Mouse (Mus musculus): ENCODE results near the gene Wap. TPM values are rescaled to one million over a fixed set of nuclear protein-coding genes. Genes with fewer than 3 reads are reported as not detected.
A peak's percentile ranks its signal among the peaks of the same experiment; 100 is the strongest.
"Not testable (repeated sequence)": the region's sequence is repeated elsewhere in the genome, so short reads cannot be mapped to it uniquely, and the experiment has no call there.

Gene Wap
- polyA plus RNA-seq, 1 experiment from 2014 or later: not detected

GRCm38 (mm10) chr11:6670044-6670443 is 31.6 kb upstream of the Wap start:
- 0 out of 2 replicates have a peak, but pooled peaks cover 2% of the 10 kb centered on the region for H3K9me3 ChIP-seq (ENCODE audit: control insufficient read depth, low read length)
- H3K36me3 ChIP-seq (ENCODE audit: control insufficient read depth, insufficient read depth, low read length): no peaks in the 10 kb centered on the region
- H3K27me3 ChIP-seq (replicated peaks; ENCODE audit: control insufficient read depth, insufficient read depth, low read length): no peaks in the 10 kb centered on the region
- 55% methylated on average over 2 of the region's 2 CpGs for WGBS
- H3K9ac ChIP-seq (ENCODE audit: low read depth, low read length): no peak overlapping the region
- H3K4me1 ChIP-seq (ENCODE audit: control insufficient read depth, insufficient read depth, low read depth, low read length): no peaks in the 10 kb centered on the region
- no peak overlapping the region for H3K4me2 ChIP-seq (ENCODE audit: low read length)
- no peak overlapping the region for H3K4me3 ChIP-seq (ENCODE audit: low read length)
- H3K27ac ChIP-seq (ENCODE audit: low read depth, low read length): no peak overlapping the region
- no peak for ATAC-seq

- 12% methylated on average over 9 of the region's 9 CpGs for WGBS
- Histone ChIP-seq H3K9ac (ENCODE audit: low read depth, low read length) (no peak overlapping the region), H3K27ac (ENCODE audit: low read depth, low read length) (no peak overlapping the region), H3K4me2 (ENCODE audit: low read length) (no peak overlapping the region), H3K4me3 (ENCODE audit: low read length) (no peak overlapping the region), H3K9me3 (ENCODE audit: control insufficient read depth, low read length) (0 out of 2 replicates have a peak, but pooled peaks cover 2% of the 10 kb centered on the region), H3K4me1 (ENCODE audit: control insufficient read depth, insufficient read depth, low read depth, low read length) (no peaks in the 10 kb centered on the region), H3K36me3 (ENCODE audit: control insufficient read depth, insufficient read depth, low read length) (no peaks in the 10 kb centered on the region), H3K27me3 (replicated peaks; ENCODE audit: control insufficient read depth, insufficient read depth, low read length) (no peaks in the 10 kb centered on the region)
- no peak for ATAC-seq
Observed at GRCm38 (mm10) chr11:6669041-6669440, 30.6 kb upstream of the Wap start.

- Histone ChIP-seq H3K9me3 (ENCODE audit: control insufficient read depth, low read length) (0 out of 2 replicates have a peak, but pooled peaks cover 2% of the 10 kb centered on the region), H3K4me3 (ENCODE audit: low read length) (no peak overlapping the region), H3K27me3 (replicated peaks; ENCODE audit: control insufficient read depth, insufficient read depth, low read length) (no peaks in the 10 kb centered on the region), H3K27ac (ENCODE audit: low read depth, low read length) (no peak overlapping the region), H3K9ac (ENCODE audit: low read depth, low read length) (no peak overlapping the region), H3K36me3 (ENCODE audit: control insufficient read depth, insufficient read depth, low read length) (no peaks in the 10 kb centered on the region), H3K4me2 (ENCODE audit: low read length) (no peak overlapping the region), H3K4me1 (ENCODE audit: control insufficient read depth, insufficient read depth, low read depth, low read length) (no peaks in the 10 kb centered on the region)
- no peak for ATAC-seq
- WGBS: 88% methylated on average over 2 of the region's 2 CpGs
Observed at GRCm38 (mm10) chr11:6666634-6667033, 28.2 kb upstream of the Wap start.

- Histone ChIP-seq H3K4me1 (ENCODE audit: control insufficient read depth, insufficient read depth, low read depth, low read length) (peaks cover 4% of the 10 kb centered on the region), H3K4me3 (ENCODE audit: low read length) (no peak overlapping the region), H3K36me3 (ENCODE audit: control insufficient read depth, insufficient read depth, low read length) (no peaks in the 10 kb centered on the region), H3K9me3 (ENCODE audit: control insufficient read depth, low read length) (no peaks in the 10 kb centered on the region), H3K9ac (ENCODE audit: low read depth, low read length) (no peak overlapping the region), H3K4me2 (ENCODE audit: low read length) (no peak overlapping the region), H3K27me3 (replicated peaks; ENCODE audit: control insufficient read depth, insufficient read depth, low read length) (no peaks in the 10 kb centered on the region), H3K27ac (ENCODE audit: low read depth, low read length) (no peak overlapping the region)
- WGBS: 50% methylated on average over 14 of the region's 14 CpGs
- ATAC-seq: no peak
Observed at GRCm38 (mm10) chr11:6661206-6661605, 22.8 kb upstream of the Wap start.

- H3K36me3 ChIP-seq (ENCODE audit: control insufficient read depth, insufficient read depth, low read length): no peaks in the 10 kb centered on the region
- H3K27ac ChIP-seq (ENCODE audit: low read depth, low read length): 0 out of 2 replicates have a peak within 1 kb of the TSS, but pooled peaks have one; percentile 29
- peaks cover 3% of the 10 kb centered on the region for H3K27me3 ChIP-seq (replicated peaks; ENCODE audit: control insufficient read depth, insufficient read depth, low read length)
- 1% methylated on average over 18 of the region's 18 CpGs for WGBS
- H3K4me1 ChIP-seq (ENCODE audit: control insufficient read depth, insufficient read depth, low read depth, low read length): peaks cover 4% of the 10 kb centered on the region
- peak; percentile 82 for ATAC-seq
- no peaks in the 10 kb centered on the region for H3K9me3 ChIP-seq (ENCODE audit: control insufficient read depth, low read length)
- peak within 1 kb of the TSS; percentile 70 for H3K9ac ChIP-seq (ENCODE audit: low read depth, low read length)
- H3K4me3 ChIP-seq (ENCODE audit: low read length): peak within 1 kb of the TSS; percentile 51
- H3K4me2 ChIP-seq (ENCODE audit: low read length): peak within 1 kb of the TSS; percentile 90
Observed at GRCm38 (mm10) chr11:6658271-6658670, 19.8 kb upstream of the Wap start, which contains the start of gene Ramp3. Gene Ramp3 (plus strand): TSS chr11:6658521.

GRCm38 (mm10) chr11:6654903-6655302 is 16.5 kb upstream of the Wap start:
- Histone ChIP-seq H3K4me3 (ENCODE audit: low read length) (no peak overlapping the region), H3K9ac (ENCODE audit: low read depth, low read length) (no peak overlapping the region), H3K4me1 (ENCODE audit: control insufficient read depth, insufficient read depth, low read depth, low read length) (peaks cover 4% of the 10 kb centered on the region), H3K9me3 (ENCODE audit: control insufficient read depth, low read length) (no peaks in the 10 kb centered on the region), H3K4me2 (ENCODE audit: low read length) (no peak overlapping the region), H3K27me3 (replicated peaks; ENCODE audit: control insufficient read depth, insufficient read depth, low read length) (peaks cover 3% of the 10 kb centered on the region), H3K27ac (ENCODE audit: low read depth, low read length) (no peak overlapping the region), H3K36me3 (ENCODE audit: control insufficient read depth, insufficient read depth, low read length) (no peaks in the 10 kb centered on the region)
- ATAC-seq: peak; percentile 80
- 2% methylated on average over 2 of the region's 2 CpGs for WGBS

GRCm38 (mm10) chr11:6652978-6653377 is 14.5 kb upstream of the Wap start:
- H3K4me2 ChIP-seq (ENCODE audit: low read length); H3K36me3 ChIP-seq (ENCODE audit: control insufficient read depth, insufficient read depth, low read length); H3K4me1 ChIP-seq (ENCODE audit: control insufficient read depth, insufficient read depth, low read depth, low read length); ATAC-seq; H3K27me3 ChIP-seq (replicated peaks; ENCODE audit: control insufficient read depth, insufficient read depth, low read length); H3K9ac ChIP-seq (ENCODE audit: low read depth, low read length); H3K4me3 ChIP-seq (ENCODE audit: low read length); H3K9me3 ChIP-seq (ENCODE audit: control insufficient read depth, low read length); H3K27ac ChIP-seq (ENCODE audit: low read depth, low read length): not testable (repeated sequence)
- WGBS: 77% methylated on average over 3 of the region's 3 CpGs

GRCm38 (mm10) chr11:6650519-6650918 is 12.1 kb upstream of the Wap start:
- no peak overlapping the region for H3K9ac ChIP-seq (ENCODE audit: low read depth, low read length)
- WGBS: 67% methylated on average over 7 of the region's 7 CpGs
- H3K27ac ChIP-seq (ENCODE audit: low read depth, low read length): no peak overlapping the region
- H3K36me3 ChIP-seq (ENCODE audit: control insufficient read depth, insufficient read depth, low read length): no peaks in the 10 kb centered on the region
- no peak overlapping the region for H3K4me2 ChIP-seq (ENCODE audit: low read length)
- no peaks in the 10 kb centered on the region for H3K4me1 ChIP-seq (ENCODE audit: control insufficient read depth, insufficient read depth, low read depth, low read length)
- ATAC-seq: no peak
- no peaks in the 10 kb centered on the region for H3K9me3 ChIP-seq (ENCODE audit: control insufficient read depth, low read length)
- peaks cover 3% of the 10 kb centered on the region for H3K27me3 ChIP-seq (replicated peaks; ENCODE audit: control insufficient read depth, insufficient read depth, low read length)
- no peak overlapping the region for H3K4me3 ChIP-seq (ENCODE audit: low read length)

- Histone ChIP-seq H3K27me3 (replicated peaks; ENCODE audit: control insufficient read depth, insufficient read depth, low read length) (no peaks in the 10 kb centered on the region), H3K27ac (ENCODE audit: low read depth, low read length) (no peak overlapping the region), H3K4me1 (ENCODE audit: control insufficient read depth, insufficient read depth, low read depth, low read length) (no peaks in the 10 kb centered on the region), H3K9ac (ENCODE audit: low read depth, low read length) (no peak overlapping the region), H3K9me3 (ENCODE audit: control insufficient read depth, low read length) (no peaks in the 10 kb centered on the region), H3K36me3 (ENCODE audit: control insufficient read depth, insufficient read depth, low read length) (no peaks in the 10 kb centered on the region), H3K4me2 (ENCODE audit: low read length) (no peak overlapping the region), H3K4me3 (ENCODE audit: low read length) (no peak overlapping the region)
- 59% methylated on average over 9 of the region's 9 CpGs for WGBS
- ATAC-seq: no peak
Observed at GRCm38 (mm10) chr11:6647831-6648724, 9.6 kb upstream of the Wap start.

Data from hindbrain, embryonic 16.5 days (tissue).